Mouse (Mus musculus) brain, embryonic 14.5 days (tissue): ENCODE data around the gene Gm20431.

Source experiments
- CTCF ChIP-seq: fragments of 200-500 bp; IDR thresholded peaks from 2 replicates; pipeline ENCODE4 v1.5.1; 2012; ENCODE audit warnings: inconsistent platforms, mild to moderate bottlenecking, moderate library complexity, borderline replicate concordance; ENCODE audit not compliant: insufficient read depth, insufficient read length; ENCODE audit errors: extremely low read depth
- POLR2A ChIP-seq: fragments of 200-500 bp; IDR thresholded peaks from 2 replicates; pipeline ENCODE4 v1.6.1; 2012; ENCODE audit warnings: mild to moderate bottlenecking, inconsistent platforms, borderline replicate concordance; ENCODE audit not compliant: poor library complexity, insufficient read depth, insufficient read length, severe bottlenecking; ENCODE audit errors: extremely low read depth

DNA sequence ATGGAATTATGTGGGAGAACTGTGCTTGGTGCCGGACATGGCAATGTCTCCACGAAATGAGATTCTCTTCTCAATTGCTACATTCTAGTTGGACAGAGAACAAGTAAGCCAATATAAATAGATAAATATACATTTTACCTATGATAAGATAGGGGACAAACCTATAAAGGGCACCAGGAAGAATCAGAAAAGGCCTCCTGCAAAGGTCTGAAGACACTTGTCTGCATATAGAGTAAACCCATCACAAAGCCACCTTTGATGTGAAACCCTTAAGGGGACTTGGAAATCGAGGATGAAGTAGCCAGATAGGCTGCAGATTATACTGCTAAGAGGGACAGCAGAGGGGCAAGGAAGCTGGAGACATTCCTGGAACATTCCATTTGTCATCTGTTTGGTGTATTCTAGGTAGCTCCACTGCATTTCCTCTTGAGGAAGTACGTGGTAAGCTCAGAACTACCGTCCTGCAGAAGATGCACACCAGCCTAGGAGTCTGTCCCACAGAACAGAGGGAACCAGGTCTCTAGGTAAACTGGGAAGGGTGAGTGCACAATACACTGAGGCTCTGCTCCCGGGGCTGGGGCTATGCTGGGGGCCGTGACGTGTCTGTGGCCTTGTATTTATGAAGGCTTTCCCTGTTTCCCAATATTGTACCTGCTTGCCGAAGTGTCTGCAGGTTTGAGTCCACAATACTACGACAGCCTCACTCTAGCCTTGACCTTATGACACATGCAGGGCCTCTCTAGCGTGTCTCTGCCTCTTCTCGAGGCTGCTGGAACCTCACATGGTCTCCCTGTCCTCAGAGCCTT, 28.4 kb downstream of the Gm20431 start:
- no peak for TF ChIP-seq CTCF
- TF ChIP-seq POLR2A: no peak
